Mouse (Mus musculus) heart, embryonic 16.5 days (tissue): Measurements from ENCODE around the gene Nme9. TPM values are rescaled to one million over a fixed set of nuclear protein-coding genes. Genes with fewer than 3 reads are reported as not detected.

Experiments used
- ATAC-seq: fragments of 200-750 bp; cut with Nextera tagmentation; replicated peaks from 2 replicates; pipeline ENCODE4 v1.8.0; 2017; ENCODE audit warnings: moderate number of reproducible peaks; ENCODE audit not compliant: insufficient read depth, low FRiP score; ENCODE audit errors: extremely low read depth
- H3K27ac ChIP-seq: fragments of 300-500 bp; sonication (generic); 2 replicates; pipeline ENCODE4 v1.5.1; 2014; ENCODE audit warnings: mild to moderate bottlenecking, low read length, control low read depth, moderate library complexity
- H3K27me3 ChIP-seq: fragments of 300-500 bp; sonication (generic); 2 replicates; pipeline ENCODE4 v1.6.1; 2014; ENCODE audit warnings: low read length, mixed read lengths; ENCODE audit not compliant: control insufficient read depth, insufficient read depth
- H3K36me3 ChIP-seq: fragments of 300-500 bp; sonication (generic); 2 replicates; pipeline ENCODE4 v1.6.1; 2014; ENCODE audit not compliant: control insufficient read depth, insufficient read depth
- H3K4me1 ChIP-seq: fragments of 300-500 bp; sonication (generic); 2 replicates; pipeline ENCODE4 v1.6.1; 2014; ENCODE audit warnings: low read length, mixed read lengths; ENCODE audit not compliant: control insufficient read depth, insufficient read depth
- H3K4me2 ChIP-seq: fragments of 300-500 bp; sonication (generic); 2 replicates; pipeline ENCODE4 v1.6.1; 2014; ENCODE audit warnings: low read depth, mild to moderate bottlenecking, control low read depth, low read length
- H3K4me3 ChIP-seq: fragments of 300-500 bp; sonication (generic); 2 replicates; pipeline ENCODE4 v1.5.1; 2014; ENCODE audit warnings: mild to moderate bottlenecking, control low read depth, low read length
- H3K9ac ChIP-seq: fragments of 300-500 bp; sonication (generic); 2 replicates; pipeline ENCODE4 v1.6.1; 2014; ENCODE audit warnings: low read length, control low read depth
- H3K9me3 ChIP-seq: fragments of 300-500 bp; sonication (generic); replicated peaks from 2 replicates; pipeline ENCODE4 v1.6.1; 2016; ENCODE audit warnings: low read length; ENCODE audit not compliant: control insufficient read depth
- WGBS: fragments of 180-500 bp; shearing (Covaris S2); extraction: QIAGEN DNeasy Blood & Tissue Kit; methylation state at CpG from one replicate; pipeline ENCODE4 v1.1.7; 2014; 5-methylcytosine and 5-hydroxymethylcytosine counted together
- polyA plus RNA-seq: library from polyadenylated mRNA; unstranded; fragments of >200 nt; fragmentation: Nextera tagmentation; extraction: Ambion mirVana; gene quantifications from 2 replicates; pipeline ENCODE4 v1.2.1, GENCODE M21; 2015

Nme9 gene
- polyA plus RNA-seq, 1 experiment from 2014 or later, result 1.0 TPM

GRCm38 (mm10) chr9:99464876-99465275 is 13.6 kb downstream of the Nme9 start:
- Histone ChIP-seq H3K36me3 (no peaks in the 10 kb centered on the region), H3K9ac (no peak overlapping the region), H3K27me3 (no peaks in the 10 kb centered on the region), H3K4me1 (no peaks in the 10 kb centered on the region), H3K4me2 (no peak overlapping the region), H3K4me3 (no peak overlapping the region), H3K27ac (no peak overlapping the region), H3K9me3 (no peaks in the 10 kb centered on the region)
- 64% methylated on average over 6 of the region's 6 CpGs for WGBS
- ATAC-seq, result no peak

GRCm38 (mm10) chr9:99468572-99468971 is 17.3 kb downstream of the Nme9 start:
- no peak overlapping the region for H3K9ac ChIP-seq
- H3K4me3 ChIP-seq, result no peak overlapping the region
- no peaks in the 10 kb centered on the region for H3K36me3 ChIP-seq
- H3K4me2 ChIP-seq, result no peak overlapping the region
- no peak for ATAC-seq
- 76% methylated on average over 9 of the region's 9 CpGs for WGBS
- no peak overlapping the region for H3K27ac ChIP-seq
- no peaks in the 10 kb centered on the region for H3K4me1 ChIP-seq
- H3K9me3 ChIP-seq, result no peaks in the 10 kb centered on the region
- no peaks in the 10 kb centered on the region for H3K27me3 ChIP-seq

GRCm38 (mm10) chr9:99469681-99470273 is 18.5 kb downstream of the Nme9 start:
- no peak overlapping the region for H3K27ac ChIP-seq
- H3K27me3 ChIP-seq, result no peaks in the 10 kb centered on the region
- H3K4me2 ChIP-seq, result no peak overlapping the region
- no peaks in the 10 kb centered on the region for H3K4me1 ChIP-seq
- no peak for ATAC-seq
- no peak overlapping the region for H3K9ac ChIP-seq
- WGBS, result 63% methylated on average over 8 of the region's 8 CpGs
- 0 out of 2 replicates have a peak, but pooled peaks cover 2% of the 10 kb centered on the region for H3K36me3 ChIP-seq
- H3K9me3 ChIP-seq, result no peaks in the 10 kb centered on the region
- H3K4me3 ChIP-seq, result no peak overlapping the region

- no peaks in the 10 kb centered on the region for H3K4me1 ChIP-seq
- no peak overlapping the region for H3K27ac ChIP-seq
- WGBS, result 50% methylated on average over 16 of the region's 16 CpGs
- no peaks in the 10 kb centered on the region for H3K27me3 ChIP-seq
- no peak overlapping the region for H3K4me3 ChIP-seq
- no peak overlapping the region for H3K4me2 ChIP-seq
- no peak for ATAC-seq
- 0 out of 2 replicates have a peak, but pooled peaks cover 6% of the 10 kb centered on the region for H3K36me3 ChIP-seq
- no peaks in the 10 kb centered on the region for H3K9me3 ChIP-seq
- no peak overlapping the region for H3K9ac ChIP-seq
Observed at GRCm38 (mm10) chr9:99470347-99471092, 19.2 kb downstream of the Nme9 start.

GRCm38 (mm10) chr9:99471334-99471733 is 20.1 kb downstream of the Nme9 start:
- H3K9ac ChIP-seq, result no peak overlapping the region
- no peaks in the 10 kb centered on the region for H3K27me3 ChIP-seq
- no peaks in the 10 kb centered on the region for H3K9me3 ChIP-seq
- WGBS, result 75% methylated on average over 7 of the region's 7 CpGs
- H3K27ac ChIP-seq, result no peak overlapping the region
- H3K4me2 ChIP-seq, result no peak overlapping the region
- H3K4me1 ChIP-seq, result no peaks in the 10 kb centered on the region
- 0 out of 2 replicates have a peak, but pooled peaks cover 6% of the 10 kb centered on the region for H3K36me3 ChIP-seq
- ATAC-seq, result no peak
- no peak overlapping the region for H3K4me3 ChIP-seq

- 45% methylated on average over 9 of the region's 9 CpGs for WGBS
Observed at GRCm38 (mm10) chr9:99479181-99479711, 28.0 kb downstream of the Nme9 start.

GRCm38 (mm10) chr9:99480764-99481163 is 29.5 kb downstream of the Nme9 start:
- 84% methylated on average over 4 of the region's 4 CpGs for WGBS
- Histone ChIP-seq H3K27me3 (no peaks in the 10 kb centered on the region), H3K9me3 (no peaks in the 10 kb centered on the region), H3K4me2 (no peak overlapping the region), H3K27ac (no peak overlapping the region), H3K36me3 (no peaks in the 10 kb centered on the region; the same call in 1 of the 2 replicates), H3K4me3 (no peak overlapping the region), H3K4me1 (peaks cover 4% of the 10 kb centered on the region; the same call in 1 of the 2 replicates), H3K9ac (no peak overlapping the region)
- no peak for ATAC-seq

More at GRCm38 (mm10) chr9:99479181-99479711, 28.0 kb downstream of the Nme9 start:
- Histone ChIP-seq H3K4me3 (no peak overlapping the region), H3K9ac (no peak overlapping the region), H3K36me3 (0 out of 2 replicates have a peak, but pooled peaks cover 6% of the 10 kb centered on the region), H3K4me2 (no peak overlapping the region), H3K4me1 (peaks cover 4% of the 10 kb centered on the region; the same call in 1 of the 2 replicates), H3K27me3 (no peaks in the 10 kb centered on the region), H3K27ac (no peak overlapping the region), H3K9me3 (no peaks in the 10 kb centered on the region)
- no peak for ATAC-seq

GRCm38 (mm10) chr9:99483191-99483590 is 31.9 kb downstream of the Nme9 start:
- Histone ChIP-seq H3K27ac (no peak overlapping the region), H3K4me2 (no peak overlapping the region), H3K4me3 (no peak overlapping the region), H3K27me3 (no peaks in the 10 kb centered on the region), H3K4me1 (peaks cover 4% of the 10 kb centered on the region; the same call in 1 of the 2 replicates), H3K9ac (no peak overlapping the region), H3K36me3 (peaks cover 11% of the 10 kb centered on the region; the same call in 1 of the 2 replicates), H3K9me3 (no peaks in the 10 kb centered on the region)
- 80% methylated on average over 4 of the region's 4 CpGs for WGBS
- ATAC-seq, result no peak

GRCm38 (mm10) chr9:99484632-99485031 is 33.4 kb downstream of the Nme9 start:
- H3K4me2 ChIP-seq, result no peak overlapping the region
- H3K9me3 ChIP-seq, result no peaks in the 10 kb centered on the region
- no peak for ATAC-seq
- no peak overlapping the region for H3K4me3 ChIP-seq
- no peaks in the 10 kb centered on the region for H3K27me3 ChIP-seq
- H3K4me1 ChIP-seq, result peaks cover under 1% of the 10 kb centered on the region; the same call in 1 of the 2 replicates
- peaks cover 11% of the 10 kb centered on the region; the same call in 1 of the 2 replicates for H3K36me3 ChIP-seq
- no peak overlapping the region for H3K9ac ChIP-seq
- H3K27ac ChIP-seq, result no peak overlapping the region
